Mouse (Mus musculus) gastrocnemius, postnatal 25 days (tissue): Measurements from ENCODE around the gene Ccz1. TPM values are rescaled to one million over a fixed set of nuclear protein-coding genes. Genes with fewer than 3 reads are reported as not detected.

Experiments
- DNase-seq: peaks from one replicate; pipeline ENCODE4 v3.0.0; 2022
- total RNA-seq, 2 experiments: library from RNA; stranded (reverse); gene quantifications; 1 replicate in 1 of 2; 2 replicates in 1 of 2; pipeline ENCODE4 v1.2.3; 2021

Ccz1 gene
- total RNA-seq, 2 experiments from 2014 or later, result 33.5 to 38.0 TPM

- no peak for DNase-seq
Measured at GRCm38 (mm10) chr5:143994632-143995365, 19.9 kb downstream of the Ccz1 start.

DNA sequence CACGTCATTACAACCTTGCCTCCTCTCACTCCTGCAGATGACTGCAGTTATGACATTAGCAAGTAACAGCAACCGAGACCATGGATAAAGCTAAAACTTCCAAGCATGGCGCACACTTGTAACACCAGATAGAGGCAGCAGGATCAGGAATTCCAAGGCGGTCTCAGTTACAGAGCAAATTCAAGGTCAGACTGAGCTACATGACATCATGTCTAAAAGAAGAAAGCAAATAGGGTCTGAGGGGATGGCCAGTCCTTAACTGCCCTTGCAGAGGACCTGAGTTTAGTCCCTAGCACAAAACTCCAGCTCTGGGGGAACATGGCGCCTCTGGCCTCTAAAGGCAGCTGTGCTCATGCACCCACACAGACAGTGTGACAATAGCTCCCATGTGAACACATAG is 20.8 kb downstream of the Ccz1 start:
- DNase-seq, result no peak

GRCm38 (mm10) chr5:143993260-143993659 is 21.4 kb downstream of the Ccz1 start:
- no peak for DNase-seq

DNA sequence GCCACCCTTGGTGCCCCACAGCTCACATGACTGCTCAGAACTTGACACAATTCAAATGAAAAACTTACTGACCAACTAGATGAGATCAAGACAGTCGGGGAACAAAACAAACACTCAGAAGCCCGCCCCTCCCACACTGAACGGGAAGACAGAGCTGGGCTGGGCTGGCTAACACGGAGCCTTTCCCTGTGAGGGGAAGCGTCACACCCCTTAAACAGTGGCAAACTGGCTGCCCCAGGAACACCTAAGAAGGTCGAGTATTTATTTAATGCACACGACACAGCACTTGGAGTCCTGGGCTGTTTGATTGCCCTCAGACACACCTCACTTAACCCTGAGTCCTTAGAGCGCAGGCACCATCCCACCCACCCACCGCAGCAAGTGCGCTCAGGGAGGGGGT is 22.0 kb downstream of the Ccz1 start:
- DNase-seq, result no peak

DNA sequence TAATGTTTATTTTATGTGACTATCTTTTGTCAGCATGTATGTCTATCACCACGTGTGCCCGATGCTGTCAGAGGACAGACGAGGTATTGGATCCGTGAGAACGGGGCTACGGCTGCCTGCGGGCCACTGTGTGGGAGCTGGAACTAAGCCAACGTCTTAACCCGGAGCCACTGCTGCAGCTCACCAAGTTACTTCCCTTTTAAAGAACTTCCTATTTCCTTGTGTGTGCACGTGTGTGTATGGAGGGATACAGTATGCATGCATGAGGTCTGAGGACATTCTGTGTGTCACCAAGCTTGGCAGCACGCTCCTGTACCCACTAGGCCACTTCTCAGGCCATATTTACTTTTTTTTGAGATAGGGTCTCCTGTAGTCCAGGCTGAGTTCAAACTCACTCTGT is 24.6 kb downstream of the Ccz1 start:
- DNase-seq, result no peak

GRCm38 (mm10) chr5:143989046-143989445 is 25.6 kb downstream of the Ccz1 start:
- DNase-seq, result no peak

- DNase-seq, result no peak
Measured at GRCm38 (mm10) chr5:143987596-143987995, 27.1 kb downstream of the Ccz1 start.

GRCm38 (mm10) chr5:143985381-143985780 is 29.3 kb downstream of the Ccz1 start:
- no peak for DNase-seq

DNA sequence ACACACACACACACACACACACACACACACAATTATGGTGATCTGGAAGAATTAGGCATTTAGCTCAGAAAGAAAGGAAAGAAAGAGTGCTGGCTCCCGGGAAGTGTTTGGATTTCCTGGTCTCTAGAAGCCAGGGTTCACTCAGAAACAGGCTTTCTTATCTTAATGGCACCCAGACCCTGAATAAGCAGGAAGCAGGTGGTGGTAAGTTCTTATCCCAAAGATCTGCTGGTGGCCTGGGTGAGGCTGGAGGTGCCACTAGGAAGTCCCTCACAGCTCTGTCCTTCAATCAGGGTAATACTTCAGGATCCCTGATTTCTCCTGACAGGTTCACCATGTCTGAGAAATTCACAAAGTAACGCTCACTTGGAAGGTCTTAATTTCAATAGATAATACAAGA is 32.3 kb downstream of the Ccz1 start:
- DNase-seq, result no peak

- DNase-seq, result no peak
Measured at GRCm38 (mm10) chr5:143980858-143981257, 33.8 kb downstream of the Ccz1 start.

GRCm38 (mm10) chr5:143976726-143977431 is 37.8 kb downstream of the Ccz1 start:
- no peak for DNase-seq

- no peak for DNase-seq
Measured at GRCm38 (mm10) chr5:143976232-143976631, 38.4 kb downstream of the Ccz1 start.

DNA sequence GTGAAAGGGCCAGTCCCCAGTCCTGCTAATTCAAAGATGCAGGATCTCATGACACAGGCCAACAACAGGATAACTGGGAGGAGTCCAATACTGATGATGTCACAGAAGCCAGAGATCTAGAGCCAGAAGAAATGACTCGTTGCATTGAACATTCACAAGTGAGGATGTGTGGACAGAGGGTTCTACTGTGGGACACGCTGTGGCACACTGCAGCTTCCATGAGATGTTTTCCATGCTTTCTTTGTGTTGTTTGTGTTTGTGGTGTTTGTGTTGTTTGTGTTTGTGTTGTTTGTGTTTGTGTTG is 39.1 kb downstream of the Ccz1 start:
- DNase-seq, result no peak

DNA sequence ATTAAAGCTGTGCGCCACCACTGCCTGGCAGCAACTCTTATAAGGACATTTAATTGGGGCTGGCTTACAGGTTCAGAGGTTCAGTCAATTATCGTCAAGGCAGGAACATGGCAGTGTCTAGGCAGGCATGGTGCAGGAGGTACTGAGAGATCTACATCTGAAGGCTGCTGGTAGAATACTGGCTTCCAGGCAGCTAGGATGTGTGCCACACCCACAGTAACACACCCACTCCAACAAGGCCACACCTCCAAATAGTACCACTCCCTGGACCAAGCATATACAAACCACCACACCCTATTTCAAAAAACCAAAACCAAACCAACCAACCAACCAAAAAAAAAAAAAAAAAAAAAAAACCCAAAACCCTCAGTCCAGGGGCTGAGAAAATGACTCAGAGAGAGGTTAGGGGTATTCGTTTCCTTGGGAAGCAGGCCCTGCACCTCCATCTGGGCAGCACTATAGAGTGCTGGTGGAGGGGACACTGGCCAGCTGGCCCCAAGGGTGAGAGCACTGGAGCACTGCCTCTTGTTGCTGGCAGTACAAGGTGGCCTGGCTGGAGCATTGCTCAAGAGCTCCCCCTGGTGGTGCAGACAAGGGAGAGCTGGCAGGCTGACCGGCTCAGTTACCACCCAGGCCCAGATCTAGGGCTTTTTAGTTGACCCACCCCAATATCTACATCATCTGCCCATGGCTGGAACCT is 39.6 kb downstream of the Ccz1 start:
- peak; percentile 63 for DNase-seq

DNA sequence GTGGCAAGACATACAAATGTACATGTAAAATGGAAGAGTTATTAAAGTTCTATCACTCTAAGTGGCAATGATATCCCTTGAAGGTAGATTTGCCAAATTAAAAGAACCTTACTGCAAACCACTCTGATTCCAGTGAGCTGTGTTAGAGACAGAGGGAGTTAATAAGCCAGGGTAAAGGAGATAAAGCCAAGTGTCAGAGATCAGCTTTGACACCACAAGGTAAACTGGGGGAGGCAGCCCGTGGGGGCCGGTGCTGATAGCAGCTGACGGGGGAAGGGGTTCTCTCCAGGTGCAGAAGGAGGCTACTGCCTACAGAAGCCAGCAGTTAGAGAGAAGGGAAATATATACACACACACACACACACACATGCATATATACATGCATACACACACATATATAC is 42.0 kb downstream of the Ccz1 start:
- DNase-seq, result no peak

- no peak for DNase-seq
Measured at GRCm38 (mm10) chr5:143966671-143967070, 48.0 kb downstream of the Ccz1 start.

- no peak for DNase-seq
Measured at GRCm38 (mm10) chr5:143965586-143966345, 48.9 kb downstream of the Ccz1 start.

GRCm38 (mm10) chr5:143961176-143961575 is 53.5 kb downstream of the Ccz1 start:
- no peak for DNase-seq

- DNase-seq, result no peak
Measured at GRCm38 (mm10) chr5:143959551-143959950, 55.1 kb downstream of the Ccz1 start.

DNA sequence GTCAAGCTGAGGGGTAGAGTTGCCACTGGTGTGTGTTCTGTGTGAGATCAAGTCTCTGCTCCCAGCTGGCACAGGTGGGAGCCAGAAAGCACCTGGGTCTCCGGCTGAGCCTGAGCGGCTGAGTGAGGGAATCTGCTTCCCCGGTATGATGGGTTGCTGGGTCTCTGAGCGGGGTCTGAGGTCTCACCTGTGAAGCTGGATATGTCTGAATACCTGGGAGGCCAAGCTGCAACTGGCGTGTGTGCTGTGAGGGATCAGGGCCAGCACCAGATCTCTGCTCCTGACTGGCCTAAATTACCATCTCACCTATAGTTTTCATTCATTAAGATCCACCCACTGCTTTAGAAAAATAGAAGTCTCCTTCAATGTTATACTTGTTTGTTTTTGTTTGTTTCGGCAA is 57.6 kb downstream of the Ccz1 start:
- DNase-seq, result no peak

DNA sequence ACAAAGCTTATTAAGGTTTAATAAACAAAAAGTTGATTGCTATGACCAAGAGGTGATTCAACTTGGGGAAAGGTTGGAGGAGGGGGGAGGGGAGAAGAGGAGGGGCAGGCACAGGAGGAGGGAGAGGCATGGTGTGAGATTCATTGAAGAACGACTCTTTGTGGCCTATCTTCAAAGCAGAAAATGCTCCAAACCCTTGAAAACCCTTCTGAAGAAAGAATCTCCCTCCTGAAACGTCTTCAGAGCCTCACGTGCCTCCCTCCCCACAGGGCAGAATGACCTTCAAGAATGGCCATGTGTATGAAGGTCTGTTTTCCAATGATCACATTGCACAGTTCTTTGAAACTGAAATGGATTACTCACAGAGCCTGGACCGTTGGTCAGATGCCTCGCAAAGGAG is 64.7 kb downstream of the Ccz1 start:
- no peak for DNase-seq

GRCm38 (mm10) chr5:143948361-143948760 is 66.3 kb downstream of the Ccz1 start:
- DNase-seq, result no peak
